28 mouse cellular contexts compared by ENCODE assay signal in the genomic region with DNA sequence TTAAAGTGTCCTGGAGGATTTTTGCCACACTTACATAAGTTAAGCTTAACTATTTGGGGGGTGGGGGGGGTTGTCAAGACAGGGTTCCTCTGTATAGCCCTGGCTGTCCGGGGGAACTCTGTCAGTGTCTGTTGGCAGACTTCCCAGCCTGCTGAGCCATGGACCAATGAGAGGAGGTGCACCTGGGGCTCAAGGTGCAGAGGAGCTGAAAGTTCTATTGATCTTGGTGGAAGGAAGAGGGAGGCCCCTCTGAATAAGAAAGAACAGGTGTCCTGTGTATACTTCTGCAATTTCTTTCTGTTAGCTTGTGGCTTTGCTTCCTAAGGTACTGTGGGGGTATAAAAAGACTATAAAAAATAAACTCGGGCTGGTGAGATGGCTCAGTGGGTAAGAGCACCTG. TPM values are rescaled to one million over a fixed set of nuclear protein-coding genes. Genes with fewer than 3 reads are reported as not detected.
DNase-seq lines count a peak whose midpoint lies in the region; ATAC-seq and TF ChIP-seq lines count a peak whose summit lies in the region.
"Had no signal": no experiment of that assay in that cellular context is flagged by ENCODE, and none has a peak within 500 bp of the region (broad histone marks: within the 10 kb centered on the region; RNA-seq: fewer than 3 reads in every experiment).

No protein-coding gene starts in this region.

- H3K4me2 ChIP-seq in heart, embryonic 16.5 days (ENCODE audit: low read depth, low read length), result no peak overlapping the region
- H3K4me2 ChIP-seq in heart, embryonic 11.5 days, result no peak overlapping the region
- H3K4me2 ChIP-seq in stomach, postnatal 0 days (replicated peaks; ENCODE audit: low read depth), result no peak overlapping the region
- H3K4me2 ChIP-seq: forebrain, embryonic 13.5 days; hindbrain, embryonic 13.5 days had no signal

- no peak overlapping the region for H3K4me3 ChIP-seq in heart, embryonic 16.5 days (ENCODE audit: low read length)
- no peak overlapping the region for H3K4me3 ChIP-seq in heart, embryonic 11.5 days (ENCODE audit: low read depth, low read length)
- no peak overlapping the region for H3K4me3 ChIP-seq in thymus, adult 2 months (ENCODE audit: control insufficient read depth, insufficient read depth, low read length)
- no peak overlapping the region for H3K4me3 ChIP-seq in stomach, postnatal 0 days (ENCODE audit: low read depth, low read length)
- H3K4me3 ChIP-seq: forebrain, embryonic 10.5 days; forebrain, embryonic 13.5 days; heart, adult 2 months; heart, embryonic 10.5 days; hindbrain, embryonic 10.5 days; hindbrain, embryonic 13.5 days had no signal

- peak; percentile 56 for DNase-seq in thymus, adult 2 months
- peak; percentile 75 for DNase-seq in thymus, postnatal 14 days
- DNase-seq in layer of hippocampus, adult 9-11 months, result no peak
- DNase-seq in liver, result no peak
- DNase-seq in stomach, postnatal 0 days (ENCODE audit: low spot score), result no peak
- DNase-seq: adrenal gland, adult 2 months; adrenal gland, postnatal 14 days; B cell, adult 2 months; cerebellum, adult 11-12 months; cerebellum, adult 8-10 months; cerebellum, postnatal 10 days; cerebellum, postnatal 36 days; gastrocnemius, postnatal 10 days; gastrocnemius, postnatal 36 days; heart, adult 2 months; heart, postnatal 10 days; heart, postnatal 36 days had no signal

- H3K9me3 ChIP-seq in heart, embryonic 16.5 days (replicated peaks; ENCODE audit: control insufficient read depth, low read length), result no peaks in the 10 kb centered on the region
- no peaks in the 10 kb centered on the region for H3K9me3 ChIP-seq in heart, embryonic 11.5 days (replicated peaks; ENCODE audit: control insufficient read depth, low read length)
- no peaks in the 10 kb centered on the region for H3K9me3 ChIP-seq in stomach, postnatal 0 days (ENCODE audit: control insufficient read depth, low read length)
- H3K9me3 ChIP-seq: forebrain, embryonic 10.5 days; forebrain, embryonic 13.5 days; G1E; heart, embryonic 10.5 days; hindbrain, embryonic 13.5 days had no signal

- no peak overlapping the region for H3K9ac ChIP-seq in heart, embryonic 16.5 days (ENCODE audit: low read length)
- H3K9ac ChIP-seq in heart, embryonic 11.5 days (ENCODE audit: low read depth, low read length), result no peak overlapping the region
- H3K9ac ChIP-seq in stomach, postnatal 0 days (ENCODE audit: low read length), result no peak overlapping the region
- H3K9ac ChIP-seq: forebrain, embryonic 13.5 days; hindbrain, embryonic 13.5 days had no signal

- no peak for TF ChIP-seq CTCF in thymus, adult 2 months (IDR thresholded peaks at IDR 0.05; ENCODE audit: borderline replicate concordance, control insufficient read depth, extremely low read depth, insufficient read depth, low read length, poor library complexity)
- no peak for TF ChIP-seq CTCF in stomach, postnatal 0 days (IDR thresholded peaks at IDR 0.05; ENCODE audit: low read depth)

- peaks cover 3% of the 10 kb centered on the region; the same call in 1 of the 2 replicates for H3K4me1 ChIP-seq in heart, embryonic 16.5 days (ENCODE audit: control insufficient read depth, insufficient read depth, low read length)
- H3K4me1 ChIP-seq in heart, embryonic 11.5 days (ENCODE audit: control insufficient read depth, insufficient read depth, low read length), result no peaks in the 10 kb centered on the region
- peaks cover 9% of the 10 kb centered on the region for H3K4me1 ChIP-seq in thymus, adult 2 months (replicated peaks; ENCODE audit: control insufficient read depth, insufficient read depth, low read length)
- no peaks in the 10 kb centered on the region for H3K4me1 ChIP-seq in stomach, postnatal 0 days (replicated peaks; ENCODE audit: control insufficient read depth, insufficient read depth)

- H3K36me3 ChIP-seq in heart, embryonic 16.5 days (ENCODE audit: control insufficient read depth, insufficient read depth), result no peaks in the 10 kb centered on the region
- H3K36me3 ChIP-seq in heart, embryonic 11.5 days (ENCODE audit: control insufficient read depth, insufficient read depth, low read length), result no peaks in the 10 kb centered on the region
- H3K36me3 ChIP-seq in thymus, adult 2 months (ENCODE audit: control insufficient read depth, insufficient read depth, low read length), result no peaks in the 10 kb centered on the region
- no peaks in the 10 kb centered on the region for H3K36me3 ChIP-seq in stomach, postnatal 0 days (ENCODE audit: control insufficient read depth, insufficient read depth, low read length)
- H3K36me3 ChIP-seq: forebrain, embryonic 10.5 days; heart, embryonic 10.5 days; hindbrain, embryonic 10.5 days; hindbrain, embryonic 13.5 days had no signal

- TF ChIP-seq EP300 in stomach, postnatal 0 days (optimal IDR thresholded peaks at IDR 0.05), result no peak

- ATAC-seq in heart, embryonic 16.5 days (replicated peaks; ENCODE audit: extremely low read depth, insufficient read depth, low FRiP score), result peak; percentile 34
- no peak for ATAC-seq in heart, embryonic 11.5 days (replicated peaks; ENCODE audit: insufficient number of reproducible peaks, low FRiP score, low TSS enrichment)
- no peak for ATAC-seq in stomach, postnatal 0 days (ENCODE audit: low FRiP score, low TSS enrichment)
- ATAC-seq: forebrain, embryonic 13.5 days; forebrain, embryonic 16.5 days; hindbrain, embryonic 16.5 days had no signal

- no peaks in the 10 kb centered on the region for H3K27me3 ChIP-seq in heart, embryonic 16.5 days (ENCODE audit: control insufficient read depth, insufficient read depth, low read length)
- no peaks in the 10 kb centered on the region for H3K27me3 ChIP-seq in heart, embryonic 11.5 days (ENCODE audit: control insufficient read depth, insufficient read depth, low read length)
- no peaks in the 10 kb centered on the region for H3K27me3 ChIP-seq in thymus, adult 2 months (ENCODE audit: control insufficient read depth, insufficient read depth, low read length)
- H3K27me3 ChIP-seq in stomach, postnatal 0 days (ENCODE audit: control insufficient read depth, insufficient read depth, low read length), result no peaks in the 10 kb centered on the region
- H3K27me3 ChIP-seq: CH12.LX; forebrain, embryonic 13.5 days; hindbrain, embryonic 13.5 days had no signal

- H3K27ac ChIP-seq in heart, embryonic 16.5 days (ENCODE audit: low read length), result no peak overlapping the region
- no peak overlapping the region for H3K27ac ChIP-seq in heart, embryonic 11.5 days (ENCODE audit: low read depth, low read length)
- H3K27ac ChIP-seq in thymus, adult 2 months (ENCODE audit: control insufficient read depth, insufficient read depth, low read length), result peak overlapping the region; percentile 75; the same call in 1 of the 2 replicates
- H3K27ac ChIP-seq in stomach, postnatal 0 days (replicated peaks), result no peak overlapping the region
- H3K27ac ChIP-seq: forebrain, embryonic 10.5 days; forebrain, embryonic 13.5 days; heart, adult 2 months; heart, embryonic 10.5 days; hindbrain, embryonic 10.5 days; hindbrain, embryonic 13.5 days had no signal

- WGBS in heart, embryonic 16.5 days, result 46% methylated on average over 2 of the region's 2 CpGs
- WGBS in heart, embryonic 11.5 days (ENCODE audit: insufficient replicate concordance), result 62% methylated on average over 2 of the region's 2 CpGs
- 5% methylated on average over 2 of the region's 2 CpGs for WGBS in thymus, adult 2 months
- 59% methylated on average over 2 of the region's 2 CpGs for WGBS in stomach, postnatal 0 days

- TF ChIP-seq POLR2A in thymus, adult 2 months (IDR thresholded peaks at IDR 0.05; ENCODE audit: control insufficient read depth, extremely low read depth, insufficient read depth, low read length, poor library complexity), result no peak

RNA-seq across cellular contexts. Expression of gene Gm35315, which starts 2.7 kb away (rescaled TPM):
- 0.51 and 0.75 TPM in 2 replicates for polyA plus RNA-seq in heart, embryonic 16.5 days (2015; fragmentation: Nextera tagmentation; extraction: Ambion mirVana)
- 0.24 and 1.0 TPM in 2 replicates for polyA plus RNA-seq in heart, embryonic 11.5 days (2014; fragmentation: Nextera tagmentation; extraction: Ambion mirVana)
- 0.30 and 0.31 TPM in 2 replicates for polyA plus RNA-seq in thymus, adult 2 months (2012; rRNA removed)
- polyA plus RNA-seq in stomach, postnatal 0 days (2015; fragmentation: Nextera tagmentation; extraction: Ambion mirVana), result 0.41 and 0.45 TPM in 2 replicates
- polyA plus RNA-seq: adrenal gland, adult 2 months; heart, adult 2 months had no signal

RNA-seq across cellular contexts. Expression of gene Plcxd1, which starts 8.2 kb away (rescaled TPM):
- 0.90 and 1.2 TPM in 2 replicates for polyA plus RNA-seq in heart, embryonic 16.5 days (2015; fragmentation: Nextera tagmentation; extraction: Ambion mirVana)
- polyA plus RNA-seq in heart, embryonic 11.5 days (2014; fragmentation: Nextera tagmentation; extraction: Ambion mirVana), result 0.32 and 0.33 TPM in 2 replicates
- 3.9 and 5.0 TPM in 2 replicates for polyA plus RNA-seq in thymus, adult 2 months (2012; rRNA removed)
- 12.5 and 12.8 TPM in 2 replicates for polyA plus RNA-seq in stomach, postnatal 0 days (2015; fragmentation: Nextera tagmentation; extraction: Ambion mirVana)
- polyA plus RNA-seq: G1E had no signal

RNA-seq across cellular contexts. Expression of gene Gtpbp6, which starts 16.5 kb away (rescaled TPM):
- 19.6 and 22.5 TPM in 2 replicates for polyA plus RNA-seq in heart, embryonic 16.5 days (2015; fragmentation: Nextera tagmentation; extraction: Ambion mirVana)
- polyA plus RNA-seq in heart, embryonic 11.5 days (2014; fragmentation: Nextera tagmentation; extraction: Ambion mirVana), result 18.1 and 19.8 TPM in 2 replicates
- 260 and 301 TPM in 2 replicates for polyA plus RNA-seq in thymus, adult 2 months (2012; rRNA removed)
- polyA plus RNA-seq in stomach, postnatal 0 days (2015; fragmentation: Nextera tagmentation; extraction: Ambion mirVana), result 17.0 and 20.2 TPM in 2 replicates

RNA-seq across cellular contexts. Expression of gene Zfp605, which starts 18.3 kb away (rescaled TPM):
- polyA plus RNA-seq in heart, embryonic 16.5 days (2015; fragmentation: Nextera tagmentation; extraction: Ambion mirVana), result 2.0 and 2.7 TPM in 2 replicates
- polyA plus RNA-seq in heart, embryonic 11.5 days (2014; fragmentation: Nextera tagmentation; extraction: Ambion mirVana), result 1.8 and 2.9 TPM in 2 replicates
- polyA plus RNA-seq in thymus, adult 2 months (2012; rRNA removed), result 0.73 and 0.80 TPM in 2 replicates
- 1.6 and 2.0 TPM in 2 replicates for polyA plus RNA-seq in stomach, postnatal 0 days (2015; fragmentation: Nextera tagmentation; extraction: Ambion mirVana)

RNA-seq across cellular contexts. Expression of gene Gm17655, which starts 19.2 kb away (rescaled TPM):
- polyA plus RNA-seq in heart, embryonic 16.5 days (2015; fragmentation: Nextera tagmentation; extraction: Ambion mirVana), result 3.5 and 3.7 TPM in 2 replicates
- 1.7 and 3.5 TPM in 2 replicates for polyA plus RNA-seq in heart, embryonic 11.5 days (2014; fragmentation: Nextera tagmentation; extraction: Ambion mirVana)
- 0.32 and 0.98 TPM in 2 replicates for polyA plus RNA-seq in thymus, adult 2 months (2012; rRNA removed)
- polyA plus RNA-seq in stomach, postnatal 0 days (2015; fragmentation: Nextera tagmentation; extraction: Ambion mirVana), result 1.6 and 1.7 TPM in 2 replicates
- polyA plus RNA-seq: adrenal gland, adult 2 months had no signal

Comparison
In these comparisons a context has a peak if more than half of its experiments do, and no peak if none do; other contexts are left out.
1. DNase-seq: peak in thymus, adult 2 months (single experiment) and thymus, postnatal 14 days (single experiment); none in layer of hippocampus, adult 9-11 months (single experiment), liver (single experiment) and stomach, postnatal 0 days (single experiment).
2. RNA of gene Gtpbp6, which starts 16.5 kb away (polyA plus RNA-seq): 260 to 301 TPM in thymus, adult 2 months; 19.6 to 22.5 TPM in heart, embryonic 16.5 days, 18.1 to 19.8 TPM in heart, embryonic 11.5 days and 17.0 to 20.2 TPM in stomach, postnatal 0 days; every median in the first group is over 10 times any median in the second.